Mouse (Mus musculus): ENCODE results near the gene Ildr1.

DNA sequence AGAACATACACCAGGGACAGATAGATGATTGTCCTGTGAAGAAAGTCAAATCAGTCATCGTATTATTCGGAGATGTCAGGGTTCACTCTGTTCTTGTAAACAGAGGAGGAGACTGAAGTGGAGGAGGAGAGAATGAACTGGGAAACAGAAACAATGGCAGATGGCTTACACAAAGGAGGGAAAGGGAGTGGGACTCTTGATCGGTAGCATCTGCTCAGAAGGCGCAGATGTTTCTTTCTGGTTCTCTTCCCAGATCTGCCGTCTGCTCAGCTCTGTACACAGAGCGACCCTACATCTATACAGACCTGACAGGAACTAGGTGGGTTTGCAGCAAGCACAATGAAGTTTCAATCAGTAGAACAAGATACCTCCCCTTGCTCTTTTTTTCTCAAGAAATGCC is 81.9 kb downstream of the Ildr1 start:
- TF ChIP-seq CTCF (IDR thresholded peaks at IDR 0.05; ENCODE audit: borderline replicate concordance, extremely low read depth, insufficient read depth, insufficient read length) (no peak), POLR2A (IDR thresholded peaks at IDR 0.05; ENCODE audit: borderline replicate concordance, extremely low read depth, insufficient read depth, insufficient read length, poor library complexity, severe bottlenecking) (no peak)
